Mouse (Mus musculus) urinary bladder, postnatal 36 days (tissue): ENCODE data around the gene Olfr344.

Experiments used
- DNase-seq, 2 experiments: peaks; one replicate each; pipeline ENCODE4 v3.0.0; 2022; ENCODE audit warnings: low spot score in 2 of 2, mixed read lengths in 1 of 2

Olfr344 gene

DNA sequence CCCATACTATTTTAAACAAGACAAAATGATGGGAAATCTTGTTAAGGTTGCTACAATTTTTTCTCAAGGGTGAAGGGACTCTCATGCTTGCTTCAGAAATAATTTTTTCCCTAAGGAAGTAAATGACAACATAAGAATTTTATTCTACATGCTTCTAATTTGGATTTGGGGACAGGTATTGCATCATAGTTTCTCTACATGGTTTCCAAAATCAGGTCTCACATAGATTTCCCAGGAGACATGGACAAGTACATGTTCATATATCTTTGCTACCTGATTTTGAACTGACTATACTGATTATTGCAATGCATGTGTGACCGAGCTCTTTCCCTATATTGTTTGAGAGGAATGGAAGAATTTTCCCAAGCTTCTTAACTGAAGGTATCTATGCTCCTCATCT, at the start of gene Olfr344:
Gene Olfr344 (plus strand): TSS at position 301 of the 400 bp plus-strand sequence.
- DNase-seq, result no peak

DNA sequence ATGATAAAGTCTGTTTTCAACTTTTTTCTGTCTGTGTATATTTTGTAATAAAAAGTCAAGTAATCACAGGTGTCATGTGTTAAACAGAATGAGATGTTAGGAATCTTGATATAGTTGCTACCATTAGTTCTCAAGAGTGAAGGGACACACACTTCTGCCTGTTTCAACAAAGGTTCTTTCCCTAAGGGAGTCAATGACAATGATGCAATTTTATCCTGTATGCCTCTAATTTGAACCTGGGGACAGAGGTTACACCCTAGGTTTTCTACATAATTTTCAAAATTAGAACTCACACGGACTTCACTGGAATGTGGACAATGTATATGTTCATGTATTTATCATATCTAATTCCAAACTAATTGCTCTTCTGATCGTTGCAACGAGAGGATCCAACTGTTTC, 41.8 kb upstream of the Olfr344 start, which contains the start of gene Olfr342:
Gene Olfr342 (plus strand): TSS at position 301 of the 400 bp plus-strand sequence.
- no peak for DNase-seq

DNA sequence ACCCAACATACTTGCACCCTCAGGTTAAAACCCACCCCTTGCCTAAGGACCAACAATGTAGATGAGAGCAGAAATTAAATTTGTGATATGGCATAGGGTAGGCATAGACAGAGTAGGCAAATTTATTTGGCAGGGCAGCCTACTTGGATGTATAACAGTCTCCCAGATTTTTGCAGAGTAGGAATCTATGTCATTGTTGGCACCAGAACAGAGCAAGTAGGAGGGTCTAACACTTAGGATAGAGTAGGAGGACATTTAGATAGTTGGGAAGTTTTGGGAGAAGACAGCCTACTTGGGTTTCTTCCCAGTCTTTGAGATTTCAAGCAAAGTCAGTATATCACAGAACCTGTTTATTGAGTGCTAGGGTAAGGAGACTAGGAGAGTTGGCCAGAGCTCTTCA, 1.3 kb upstream of the Olfr344 start:
- no peak for DNase-seq

DNA sequence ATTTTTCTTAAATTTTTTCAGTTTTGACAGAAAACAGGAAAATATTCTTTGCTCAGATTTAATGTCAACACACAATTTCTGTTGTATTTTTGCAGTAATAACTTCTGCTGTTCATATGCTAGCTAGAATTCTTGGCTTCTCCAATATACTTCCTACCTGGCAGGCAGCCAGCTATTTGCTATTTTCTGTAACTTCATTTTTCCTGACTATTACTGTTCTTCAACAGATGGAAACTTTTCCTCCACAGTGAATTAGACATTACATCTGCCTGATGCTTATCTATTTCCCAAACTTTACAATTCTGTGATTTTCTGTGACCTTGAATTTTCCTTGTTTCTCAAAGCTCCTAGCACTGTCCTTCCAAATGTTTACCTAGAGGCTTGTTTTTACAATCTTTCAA, 560 bp downstream of the Olfr344 start:
- no peak for DNase-seq

DNA sequence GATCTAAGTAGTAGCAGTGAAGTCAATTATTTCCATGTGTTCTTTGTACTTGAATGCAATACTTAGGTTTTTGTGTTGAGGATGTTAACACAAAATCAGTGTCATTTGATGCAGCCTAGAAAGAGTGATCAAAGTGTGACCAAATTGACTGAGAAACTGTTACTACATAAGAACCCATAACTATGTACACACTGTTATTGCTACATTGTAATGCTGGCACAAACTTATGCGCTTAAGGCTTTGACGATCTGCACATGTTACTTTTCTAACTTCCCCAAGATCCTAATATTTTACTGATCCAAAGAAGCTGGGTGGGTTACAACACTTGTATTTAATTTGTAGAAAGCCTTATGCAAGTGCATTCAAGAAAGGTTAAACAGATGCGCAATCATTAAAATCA, 1.4 kb downstream of the Olfr344 start:
- no peak for DNase-seq
